Mouse (Mus musculus) hindbrain, postnatal 0 days (tissue): ENCODE measurements around the gene Gfod1. TPM values are rescaled to one million over a fixed set of nuclear protein-coding genes. Genes with fewer than 3 reads are reported as not detected.
A peak's percentile ranks its signal among the peaks of the same experiment; 100 is the strongest.

ENCODE experiments used
- ATAC-seq: fragments of 200-750 bp; cut with Nextera tagmentation; 2 replicates; pipeline ENCODE4 v1.8.0; 2017; ENCODE audit warnings: mild to moderate bottlenecking, moderate TSS enrichment, moderate library complexity
- DNase-seq: peaks from one replicate; pipeline ENCODE4 v3.0.0-alpha.2; 2015; ENCODE audit warnings: low spot score
- H3K27ac ChIP-seq: fragments of 300-500 bp; sonication (generic); 2 replicates; pipeline ENCODE4 v1.5.1; 2014; ENCODE audit warnings: mild to moderate bottlenecking
- H3K27me3 ChIP-seq: fragments of 300-500 bp; sonication (generic); 2 replicates; pipeline ENCODE4 v1.6.1; 2014; ENCODE audit warnings: low read length, mixed read lengths; ENCODE audit not compliant: insufficient read depth
- H3K36me3 ChIP-seq: fragments of 300-500 bp; sonication (generic); 2 replicates; pipeline ENCODE4 v1.6.1; 2014; ENCODE audit warnings: low read length, mixed read lengths; ENCODE audit not compliant: insufficient read depth
- H3K4me1 ChIP-seq: fragments of 300-500 bp; sonication (generic); 2 replicates; pipeline ENCODE4 v1.6.1; 2014; ENCODE audit warnings: antibody characterized with exemption, low read length, mixed read lengths; ENCODE audit not compliant: insufficient read depth
- H3K4me2 ChIP-seq: fragments of 300-500 bp; sonication (generic); 2 replicates; pipeline ENCODE4 v1.6.1; 2014; ENCODE audit warnings: low read depth, mild to moderate bottlenecking, low read length, moderate library complexity, mixed read lengths
- H3K4me3 ChIP-seq: fragments of 300-500 bp; sonication (generic); 2 replicates; pipeline ENCODE4 v1.5.1; 2014; ENCODE audit warnings: low read length
- H3K9ac ChIP-seq: fragments of 300-500 bp; sonication (generic); replicated peaks from 2 replicates; pipeline ENCODE4 v1.6.1; 2014; ENCODE audit warnings: mild to moderate bottlenecking, low read length, moderate library complexity, mixed read lengths
- H3K9me3 ChIP-seq: fragments of 300-500 bp; sonication (generic); 2 replicates; pipeline ENCODE4 v1.6.1; 2016; ENCODE audit warnings: low read length, mixed read lengths
- CTCF ChIP-seq: IDR thresholded peaks from 2 replicates; pipeline ENCODE4 v1.5.1; 2016; ENCODE audit warnings: antibody characterized with exemption, control low read depth, low read depth
- WGBS: fragments of 180-500 bp; shearing (Covaris S2); extraction: QIAGEN DNeasy Blood & Tissue Kit; methylation state at CpG from one replicate; pipeline ENCODE4 v1.1.7; 2014; 5-methylcytosine and 5-hydroxymethylcytosine counted together
- polyA plus RNA-seq: library from polyadenylated mRNA; unstranded; fragments of >200 nt; fragmentation: Nextera tagmentation; extraction: Ambion mirVana; gene quantifications from 2 replicates; pipeline ENCODE4 v1.2.1, GENCODE M21; 2015
- total RNA-seq: library from RNA; depleted of rRNA; stranded (reverse); fragments of >200 nt; gene quantifications from 2 replicates; pipeline ENCODE4 v1.2.3, GENCODE M21; 2014

Gene Gfod1
- total and polyA plus RNA-seq, 2 experiments from 2014 or later: 2.6 to 26.3 TPM

GRCm38 (mm10) chr13:43172036-43172713 is 131.8 kb downstream of the Gfod1 start:
- H3K9me3 ChIP-seq: no peaks in the 10 kb centered on the region
- peak overlapping the region; percentile 90 for H3K4me2 ChIP-seq
- H3K27me3 ChIP-seq: no peaks in the 10 kb centered on the region
- peak overlapping the region; percentile 60 for H3K4me3 ChIP-seq
- ATAC-seq (no peak), DNase-seq (peak; percentile 46)
- H3K27ac ChIP-seq: peak overlapping the region; percentile 83
- peak overlapping the region; percentile 63; the same call in 1 of the 2 replicates for H3K9ac ChIP-seq
- 40% methylated on average over 14 of the region's 14 CpGs for WGBS
- TF ChIP-seq CTCF: peak; percentile 53
- 0 out of 2 replicates have a peak, but pooled peaks cover 6% of the 10 kb centered on the region for H3K4me1 ChIP-seq
- 0 out of 2 replicates have a peak, but pooled peaks cover 4% of the 10 kb centered on the region for H3K36me3 ChIP-seq

DNA sequence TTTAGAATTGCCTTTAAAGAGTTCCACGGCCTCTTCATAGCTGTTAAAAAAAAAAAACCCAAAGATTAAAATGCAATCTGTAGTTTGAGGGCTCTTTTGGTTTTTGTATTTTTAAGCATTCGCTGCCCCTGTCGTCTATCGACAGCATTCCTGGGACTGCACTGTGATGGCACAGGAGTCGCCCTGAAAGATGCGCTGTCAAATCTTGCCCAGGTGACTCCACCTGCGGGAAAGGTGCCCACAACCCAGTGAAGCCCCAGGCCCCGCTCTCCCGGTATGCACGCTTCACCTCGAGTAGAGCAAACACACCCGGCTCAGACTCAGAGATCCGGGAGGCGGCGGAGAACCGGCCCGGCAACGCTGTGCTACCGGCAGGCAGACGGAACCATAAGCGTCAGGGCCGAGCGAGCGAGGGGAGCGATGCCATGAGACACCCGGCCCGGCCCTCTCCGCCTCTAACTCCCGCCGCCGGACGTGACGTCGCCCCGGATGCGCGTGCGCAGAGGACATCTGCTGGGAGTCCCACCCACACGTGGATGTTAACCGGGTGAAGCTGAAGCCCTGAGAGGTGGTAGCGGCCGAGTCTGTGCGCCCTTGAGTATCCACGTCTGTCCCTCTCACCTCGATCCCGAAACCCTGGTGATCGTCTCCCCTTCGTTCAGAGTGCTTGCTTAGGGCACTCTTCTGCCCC is 132.8 kb downstream of the Gfod1 start, which contains the start of gene Tbc1d7:
Tbc1d7 (minus strand) TSS at position 482 of the 691 bp plus-strand sequence.
- peak within 1 kb of the TSS; percentile 60 for H3K4me3 ChIP-seq

DNA sequence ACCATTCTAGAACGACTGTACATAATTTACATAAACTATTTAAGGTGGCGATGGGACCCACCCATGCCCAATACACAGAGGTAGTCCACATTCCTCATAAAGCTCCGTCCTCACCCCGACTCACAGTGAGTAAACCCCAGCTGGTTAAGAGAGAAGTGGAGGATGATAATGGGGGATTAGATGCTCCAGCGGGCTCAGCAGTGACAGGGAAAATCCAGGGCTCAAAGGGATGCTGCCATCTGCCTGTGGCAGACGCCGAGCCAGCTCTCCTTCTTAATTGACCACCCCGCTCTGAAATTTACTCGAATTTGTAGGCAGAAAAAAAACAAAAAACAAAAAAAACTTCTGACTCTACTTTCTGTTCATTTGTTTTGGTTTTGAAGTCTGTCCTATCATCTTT is 136.3 kb downstream of the Gfod1 start:
- peak; percentile 33 for TF ChIP-seq CTCF
- H3K9ac ChIP-seq: no peak overlapping the region
- H3K4me3 ChIP-seq: no peak overlapping the region
- no peaks in the 10 kb centered on the region for H3K27me3 ChIP-seq
- H3K36me3 ChIP-seq: peaks cover 8% of the 10 kb centered on the region; the same call in 1 of the 2 replicates
- ATAC-seq: no peak
- H3K4me2 ChIP-seq: no peak overlapping the region
- no peak overlapping the region for H3K27ac ChIP-seq
- DNase-seq: peak; percentile 69
- 0 out of 2 replicates have a peak, but pooled peaks cover 6% of the 10 kb centered on the region for H3K4me1 ChIP-seq
- no peaks in the 10 kb centered on the region for H3K9me3 ChIP-seq
- 62% methylated on average over 9 of the region's 9 CpGs for WGBS

More for the DNA sequence above, 132.8 kb downstream of the Gfod1 start, which contains the start of gene Tbc1d7:
- Histone ChIP-seq H3K4me1 (0 out of 2 replicates have a peak, but pooled peaks cover 6% of the 10 kb centered on the region), H3K27me3 (no peaks in the 10 kb centered on the region), H3K4me2 (peak within 1 kb of the TSS; percentile 90), H3K36me3 (0 out of 2 replicates have a peak, but pooled peaks cover 4% of the 10 kb centered on the region), H3K9ac (peak within 1 kb of the TSS; percentile 63), H3K9me3 (no peaks in the 10 kb centered on the region), H3K27ac (peak within 1 kb of the TSS; percentile 83)
- no peak; the same call in 1 of the 2 replicates for TF ChIP-seq CTCF
- peak; percentile 99 for DNase-seq
- ATAC-seq: peak; percentile 95
- WGBS: 1% methylated on average over 48 of the region's 48 CpGs

- Histone ChIP-seq H3K27me3 (no peaks in the 10 kb centered on the region), H3K9me3 (no peaks in the 10 kb centered on the region), H3K4me1 (no peaks in the 10 kb centered on the region), H3K4me3 (no peak overlapping the region), H3K36me3 (peaks cover 11% of the 10 kb centered on the region), H3K27ac (no peak overlapping the region), H3K4me2 (no peak overlapping the region), H3K9ac (no peak overlapping the region)
- TF ChIP-seq CTCF: no peak
- 76% methylated on average over 3 of the region's 3 CpGs for WGBS
- DNase-seq: no peak
- no peak for ATAC-seq
Observed at GRCm38 (mm10) chr13:43159429-43159828, 144.5 kb downstream of the Gfod1 start.

DNA sequence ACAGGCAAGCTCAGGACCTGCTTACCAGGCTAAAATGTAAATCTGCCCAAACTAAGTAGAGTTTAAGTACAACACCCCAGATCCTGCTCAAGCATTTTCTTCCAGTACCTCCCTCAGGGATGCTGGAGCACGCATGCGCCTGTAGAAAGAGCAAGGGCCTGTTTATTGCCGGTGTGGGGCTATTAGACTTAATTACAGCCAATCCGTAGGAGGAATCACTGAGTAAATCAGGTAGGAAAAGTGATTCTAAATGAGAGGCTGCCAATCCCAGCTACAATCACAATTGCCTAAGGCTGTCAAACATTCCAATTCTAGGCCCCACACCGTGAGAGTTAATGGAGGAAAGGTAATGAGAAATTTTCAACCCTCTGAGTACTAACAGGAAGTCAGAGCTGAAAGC is 145.7 kb downstream of the Gfod1 start:
- no peak overlapping the region for H3K27ac ChIP-seq
- no peak overlapping the region for H3K9ac ChIP-seq
- no peaks in the 10 kb centered on the region for H3K4me1 ChIP-seq
- H3K4me3 ChIP-seq: no peak overlapping the region
- H3K4me2 ChIP-seq: no peak overlapping the region
- H3K27me3 ChIP-seq: no peaks in the 10 kb centered on the region
- H3K36me3 ChIP-seq: peaks cover 10% of the 10 kb centered on the region
- H3K9me3 ChIP-seq: no peaks in the 10 kb centered on the region
- DNase-seq: peak; percentile 40
- no peak for TF ChIP-seq CTCF
- ATAC-seq: peak; percentile 46
- WGBS: 62% methylated on average over 5 of the region's 5 CpGs

DNA sequence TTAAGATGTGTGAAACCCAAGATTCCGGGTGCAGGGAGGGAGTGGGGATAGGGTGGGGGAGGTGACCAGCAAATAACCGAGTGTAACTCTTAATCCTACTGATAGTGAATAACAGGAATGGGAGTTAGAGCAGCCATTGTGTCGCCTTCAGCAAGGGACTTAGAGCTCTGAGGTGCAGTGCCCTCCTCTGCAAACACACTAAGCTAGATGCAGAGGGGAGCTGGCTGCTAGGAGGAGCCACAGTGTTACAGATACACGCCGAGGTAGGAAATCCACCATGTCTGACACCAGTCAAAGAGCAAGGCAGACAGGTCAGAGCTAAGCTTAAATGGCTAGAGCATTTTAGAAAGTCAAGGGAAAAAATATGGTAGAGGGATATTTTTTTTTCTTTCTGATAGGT is 146.6 kb downstream of the Gfod1 start:
- TF ChIP-seq CTCF: no peak
- DNase-seq (no peak), ATAC-seq (no peak)
- Histone ChIP-seq H3K9me3 (no peaks in the 10 kb centered on the region), H3K9ac (no peak overlapping the region), H3K4me2 (no peak overlapping the region), H3K4me3 (no peak overlapping the region), H3K27ac (no peak overlapping the region), H3K4me1 (no peaks in the 10 kb centered on the region), H3K36me3 (peaks cover 15% of the 10 kb centered on the region), H3K27me3 (no peaks in the 10 kb centered on the region)
- 61% methylated on average over 5 of the region's 5 CpGs for WGBS
